Mouse (Mus musculus) forebrain, embryonic 16.5 days (tissue): Measurements from ENCODE around the gene Rab25. TPM values are rescaled to one million over a fixed set of nuclear protein-coding genes. Genes with fewer than 3 reads are reported as not detected.

Experiments
- ATAC-seq: fragments of 200-750 bp; cut with Nextera tagmentation; 2 replicates; pipeline ENCODE4 v1.8.0; 2017; ENCODE audit warnings: mild to moderate bottlenecking, moderate library complexity
- H3K27ac ChIP-seq: fragments of 300-500 bp; sonication (generic); 2 replicates; pipeline ENCODE4 v1.5.1; 2014; ENCODE audit warnings: low read length, control low read depth
- H3K27me3 ChIP-seq: fragments of 300-500 bp; sonication (generic); replicated peaks from 2 replicates; pipeline ENCODE4 v1.6.1; 2014; ENCODE audit warnings: low read length; ENCODE audit not compliant: control insufficient read depth, insufficient read depth
- H3K36me3 ChIP-seq: fragments of 300-500 bp; sonication (generic); 2 replicates; pipeline ENCODE4 v1.6.1; 2014; ENCODE audit not compliant: control insufficient read depth, insufficient read depth
- H3K4me1 ChIP-seq: fragments of 300-500 bp; sonication (generic); replicated peaks from 2 replicates; pipeline ENCODE4 v1.6.1; 2014; ENCODE audit warnings: low read length; ENCODE audit not compliant: control insufficient read depth, insufficient read depth
- H3K4me2 ChIP-seq: fragments of 300-500 bp; sonication (generic); 2 replicates; pipeline ENCODE4 v1.6.1; 2014; ENCODE audit warnings: mild to moderate bottlenecking, low read length, control low read depth
- H3K4me3 ChIP-seq: fragments of 300-500 bp; sonication (generic); replicated peaks from 2 replicates; pipeline ENCODE4 v1.5.1; 2014; ENCODE audit warnings: mild to moderate bottlenecking, low read length, control low read depth
- H3K9ac ChIP-seq: fragments of 300-500 bp; sonication (generic); replicated peaks from 2 replicates; pipeline ENCODE4 v1.6.1; 2014; ENCODE audit warnings: low read depth, low read length, control low read depth
- H3K9me3 ChIP-seq: fragments of 300-500 bp; sonication (generic); 2 replicates; pipeline ENCODE4 v1.6.1; 2016; ENCODE audit warnings: low read length; ENCODE audit not compliant: control insufficient read depth
- WGBS: fragments of 180-500 bp; shearing (Covaris S2); extraction: QIAGEN DNeasy Blood & Tissue Kit; methylation state at CpG from one replicate; pipeline ENCODE4 v1.1.7; 2014; 5-methylcytosine and 5-hydroxymethylcytosine counted together
- microRNA counts: library from miRNA; unstranded; fragments of <30 nt; microRNA quantifications from one replicate; lab custom pipeline; 2016
- microRNA-seq: library from miRNA; unstranded; fragments of <30 nt; microRNA quantifications from one replicate; pipeline ENCODE4, GENCODE M21; 2017
- polyA plus RNA-seq: library from polyadenylated mRNA; unstranded; fragments of >200 nt; fragmentation: Nextera tagmentation; extraction: Ambion mirVana; gene quantifications from 2 replicates; pipeline ENCODE4 v1.2.1, GENCODE M21; 2015

The Rab25 gene
- polyA plus RNA-seq, 1 experiment from 2014 or later, result not detected

GRCm38 (mm10) chr3:88494836-88495628 lies 53.1 kb downstream of the Rab25 start:
- Histone ChIP-seq H3K27ac (no peak overlapping the region), H3K4me2 (no peak overlapping the region), H3K4me1 (peaks cover 12% of the 10 kb centered on the region), H3K9ac (no peak overlapping the region), H3K36me3 (no peaks in the 10 kb centered on the region), H3K27me3 (no peaks in the 10 kb centered on the region), H3K9me3 (no peaks in the 10 kb centered on the region), H3K4me3 (no peak overlapping the region)
- ATAC-seq, result no peak
- WGBS, result 63% methylated on average over 9 of the region's 9 CpGs

GRCm38 (mm10) chr3:88493706-88494582 lies 54.2 kb downstream of the Rab25 start:
- H3K4me1 ChIP-seq, result peaks cover 12% of the 10 kb centered on the region
- H3K27ac ChIP-seq, result no peak overlapping the region
- ATAC-seq, result no peak
- no peak overlapping the region for H3K4me2 ChIP-seq
- H3K9ac ChIP-seq, result no peak overlapping the region
- H3K36me3 ChIP-seq, result no peaks in the 10 kb centered on the region
- H3K9me3 ChIP-seq, result no peaks in the 10 kb centered on the region
- 82% methylated on average over 11 of the region's 11 CpGs for WGBS
- H3K4me3 ChIP-seq, result no peak overlapping the region
- H3K27me3 ChIP-seq, result no peaks in the 10 kb centered on the region

MicroRNAs encoded within 50 kb of the gene (microRNA counts, 519-probe panel; counts per million panel counts)
- not detected for microRNA mmu-miR-1905 (lab: Ali Mortazavi, UCI)

Small RNAs within 50 kb of the gene (microRNA-seq; reads per million reads assigned to microRNA genes)
- not detected for gene Mir1905

Other genes starting within 250 kb of the Rab25 start
- gene Glmp, start 223.3 kb downstream of the Rab25 start, polyA plus RNA-seq, result 93.0 and 94.4 TPM in 2 replicates
- gene Tmem79, start 212.2 kb downstream of the Rab25 start, polyA plus RNA-seq, result 1.4 TPM in 2 replicates
- 57.5 and 65.9 TPM in 2 replicates for gene Smg5, start 212.0 kb downstream of the Rab25 start, polyA plus RNA-seq
- gene Paqr6, start 183.7 kb downstream of the Rab25 start, polyA plus RNA-seq, result 1.1 and 2.3 TPM in 2 replicates
- gene Bglap3, start 175.6 kb downstream of the Rab25 start, polyA plus RNA-seq, result not detected in 2 replicates
- gene Bglap2, start 169.6 kb downstream of the Rab25 start, polyA plus RNA-seq, result 2.2 TPM in 1 of 2 replicates, not detected in the other
- gene Bglap, start 163.8 kb downstream of the Rab25 start, polyA plus RNA-seq, result 1.1 TPM in 1 of 2 replicates, not detected in the other
- 45.1 and 45.5 TPM in 2 replicates for gene Pmf1, start 138.0 kb downstream of the Rab25 start, polyA plus RNA-seq
- 36.2 and 37.1 TPM in 2 replicates for gene Slc25a44, start 123.2 kb downstream of the Rab25 start, polyA plus RNA-seq
- 16.5 and 25.8 TPM in 2 replicates for gene Sema4a, start 87.1 kb downstream of the Rab25 start, polyA plus RNA-seq
- 26.9 and 30.9 TPM in 2 replicates for gene Lmna, start 38.3 kb downstream of the Rab25 start, polyA plus RNA-seq
- 46.1 and 47.8 TPM in 2 replicates for gene Mex3a, start 15.9 kb downstream of the Rab25 start, polyA plus RNA-seq
- gene Lamtor2, start 4.8 kb upstream of the Rab25 start, polyA plus RNA-seq, result 149 and 193 TPM in 2 replicates
- 43.5 and 46.0 TPM in 2 replicates for gene Ubqln4, start 5.5 kb upstream of the Rab25 start, polyA plus RNA-seq
- gene Ssr2, start 27.6 kb upstream of the Rab25 start, polyA plus RNA-seq, result 132 and 140 TPM in 2 replicates
- 166 and 210 TPM in 2 replicates for gene Arhgef2, start 57.7 kb upstream of the Rab25 start, polyA plus RNA-seq
- gene Rxfp4, start 104.8 kb upstream of the Rab25 start, polyA plus RNA-seq, result not detected in 2 replicates
- 107 and 109 TPM in 2 replicates for gene Khdc4, start 137.5 kb upstream of the Rab25 start, polyA plus RNA-seq
- gene Rit1, start 168.5 kb upstream of the Rab25 start, polyA plus RNA-seq, result 43.2 and 52.6 TPM in 2 replicates
- gene Syt11, start 226.9 kb upstream of the Rab25 start, polyA plus RNA-seq, result 231 and 248 TPM in 2 replicates